Mouse (Mus musculus) bone marrow macrophage, adult 2 months (primary cell): Measurements from ENCODE around the gene Ccdc172.

Source experiments
- CTCF ChIP-seq: IDR thresholded peaks from 2 replicates; pipeline ENCODE4 v1.5.1; 2012; ENCODE audit warnings: low read depth, mild to moderate bottlenecking, low read length, moderate library complexity
- POLR2A ChIP-seq: IDR thresholded peaks from 2 replicates; pipeline ENCODE4 v1.6.1; 2012; ENCODE audit warnings: mild to moderate bottlenecking, low read depth, low read length, borderline replicate concordance

GRCm38 (mm10) chr19:58550489-58550888 lies 38.7 kb downstream of the Ccdc172 start:
- TF ChIP-seq CTCF (no peak), POLR2A (no peak)
